Mouse (Mus musculus) embryonic facial prominence, embryonic 10.5 days (tissue): ENCODE measurements around the gene Scgn. TPM values are rescaled to one million over a fixed set of nuclear protein-coding genes. Genes with fewer than 3 reads are reported as not detected.

Experiments
- DNase-seq: peaks from one replicate; pipeline ENCODE4 v3.0.0-alpha.2; 2017; ENCODE audit warnings: low spot score
- H3K27ac ChIP-seq: fragments of 300-500 bp; sonication (generic); replicated peaks from 2 replicates; pipeline ENCODE4 v1.5.1; 2016; ENCODE audit warnings: mild to moderate bottlenecking
- H3K27me3 ChIP-seq: fragments of 300-500 bp; sonication (generic); replicated peaks from 2 replicates; pipeline ENCODE4 v1.6.1; 2016; ENCODE audit warnings: low read depth, mild to moderate bottlenecking; ENCODE audit not compliant: poor library complexity, severe bottlenecking
- H3K36me3 ChIP-seq: fragments of 300-500 bp; sonication (generic); replicated peaks from 2 replicates; pipeline ENCODE4 v1.6.1; 2016; ENCODE audit warnings: mild to moderate bottlenecking, moderate library complexity
- H3K4me1 ChIP-seq: fragments of 300-500 bp; sonication (generic); 2 replicates; pipeline ENCODE4 v1.6.1; 2016
- H3K4me3 ChIP-seq: fragments of 300-500 bp; sonication (generic); 2 replicates; pipeline ENCODE4 v1.5.1; 2016; ENCODE audit warnings: mild to moderate bottlenecking, moderate library complexity
- H3K9me3 ChIP-seq: fragments of 300-500 bp; sonication (generic); 2 replicates; pipeline ENCODE4 v1.6.1; 2016; ENCODE audit warnings: mild to moderate bottlenecking
- WGBS: fragments of 180-500 bp; shearing (Covaris S2); methylation state at CpG from one replicate; pipeline ENCODE4 v1.1.7; 2016; 5-methylcytosine and 5-hydroxymethylcytosine counted together
- polyA plus RNA-seq: library from polyadenylated mRNA; unstranded; fragments of >200 nt; fragmentation: Nextera tagmentation; extraction: Ambion mirVana; gene quantifications from 2 replicates; pipeline ENCODE4 v1.2.1, GENCODE M21; 2016

The Scgn gene
- 0.14 and 0.31 TPM in 2 replicates for polyA plus RNA-seq

DNA sequence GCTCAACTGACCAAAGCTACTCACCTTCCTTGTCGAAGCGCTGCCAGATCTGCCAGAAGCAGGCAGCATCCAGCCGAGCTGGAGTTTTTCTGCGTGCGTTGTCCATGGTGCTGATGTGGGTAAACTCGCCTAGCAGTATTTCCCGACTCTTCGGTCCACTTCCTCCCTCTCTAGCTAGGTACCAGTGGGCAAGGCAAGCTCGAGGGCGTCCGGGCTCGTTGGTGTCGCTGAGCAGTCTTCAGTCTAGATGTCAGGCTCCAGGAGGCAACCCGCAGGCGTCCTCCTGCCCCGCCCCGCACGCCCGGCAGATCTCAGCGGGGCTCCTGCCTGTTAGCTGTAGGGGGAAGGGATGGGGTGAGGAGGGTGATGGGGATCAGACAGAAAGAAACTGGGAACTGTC is at the start of gene Scgn:
Scgn (minus strand) TSS at position 287 of the 400 bp plus-strand sequence.
- H3K4me3 ChIP-seq = peak within 1 kb of the TSS; percentile 33
- H3K9me3 ChIP-seq = no peaks in the 10 kb centered on the region
- H3K27me3 ChIP-seq = peaks cover 40% of the 10 kb centered on the region
- peaks cover 7% of the 10 kb centered on the region for H3K4me1 ChIP-seq
- no peaks in the 10 kb centered on the region for H3K36me3 ChIP-seq
- DNase-seq = peak; percentile 84
- WGBS = under 1% methylated on average over 20 of the region's 20 CpGs
- H3K27ac ChIP-seq = no peak within 1 kb of the TSS

DNA sequence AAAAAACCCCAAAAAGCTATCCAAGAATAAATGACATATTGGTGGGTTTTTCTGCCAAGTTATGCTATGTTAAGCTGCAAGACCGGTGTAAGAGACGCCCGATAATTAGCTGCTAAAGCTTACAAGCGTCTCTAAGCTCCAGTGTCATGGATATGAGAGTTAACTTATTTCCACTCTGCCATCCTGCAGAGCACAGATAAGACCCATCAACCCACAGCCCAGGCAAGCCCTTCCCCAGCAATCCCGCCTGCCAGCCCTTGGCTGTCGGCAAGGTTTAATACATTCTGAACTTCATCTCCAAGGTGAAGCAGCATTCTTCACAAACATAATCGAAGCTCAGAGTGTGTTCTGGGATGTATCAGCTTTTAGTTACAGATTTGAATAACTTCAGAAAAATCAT is 49.2 kb upstream of the Scgn start:
- no peaks in the 10 kb centered on the region for H3K27me3 ChIP-seq
- no peaks in the 10 kb centered on the region for H3K9me3 ChIP-seq
- 91% methylated on average over 7 of the region's 7 CpGs for WGBS
- no peak for DNase-seq
- H3K4me1 ChIP-seq = peaks cover 7% of the 10 kb centered on the region
- no peak overlapping the region for H3K4me3 ChIP-seq
- H3K27ac ChIP-seq = no peak overlapping the region
- peaks cover 13% of the 10 kb centered on the region; the same call in 1 of the 2 replicates for H3K36me3 ChIP-seq

DNA sequence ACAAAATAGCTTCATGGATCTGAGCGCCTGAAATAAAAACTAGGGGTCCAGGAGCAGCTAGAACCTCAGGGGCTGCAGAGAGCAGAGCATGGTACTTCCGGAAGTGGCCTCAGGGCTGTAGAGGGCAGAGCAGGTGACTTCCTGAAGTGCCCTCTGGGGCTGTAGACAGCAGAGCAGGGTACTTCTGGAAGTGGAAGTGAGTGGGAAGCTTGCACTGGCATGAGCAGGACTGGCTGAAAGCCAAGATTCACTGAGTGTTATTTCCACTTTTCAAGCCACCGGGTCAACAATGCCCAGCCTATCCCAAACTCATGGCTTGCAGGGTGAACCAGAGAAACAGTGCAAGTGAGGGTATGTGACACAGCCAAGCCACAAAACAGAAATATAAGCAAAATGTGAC is 46.5 kb upstream of the Scgn start:
- Histone ChIP-seq H3K27ac (no peak overlapping the region), H3K27me3 (no peaks in the 10 kb centered on the region), H3K9me3 (no peaks in the 10 kb centered on the region), H3K36me3 (peaks cover 13% of the 10 kb centered on the region; the same call in 1 of the 2 replicates), H3K4me3 (no peak overlapping the region), H3K4me1 (peaks cover 7% of the 10 kb centered on the region)
- 84% methylated on average over 3 of the region's 3 CpGs for WGBS
- DNase-seq = no peak

DNA sequence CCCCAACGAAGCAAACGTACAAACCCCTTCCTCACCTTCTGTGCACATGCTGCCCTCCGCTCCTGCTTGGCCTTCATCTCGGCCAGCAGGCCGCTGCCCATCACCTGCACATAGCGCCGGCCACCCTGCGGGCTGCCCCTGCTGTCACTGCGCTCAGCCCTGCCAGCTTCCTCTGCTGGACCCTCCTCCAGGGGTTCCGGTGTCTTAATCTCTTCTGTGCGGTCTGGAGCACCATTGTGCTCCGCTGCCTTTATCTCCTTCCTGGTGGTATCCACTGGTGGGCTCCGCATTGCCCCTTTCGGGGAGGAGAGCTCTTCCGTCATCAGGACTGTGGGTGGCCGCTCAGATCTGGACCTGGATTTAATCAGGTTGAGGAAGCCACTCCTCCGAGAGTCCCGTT is 45.1 kb upstream of the Scgn start:
- WGBS = 75% methylated on average over 18 of the region's 18 CpGs
- 0 out of 2 replicates have a peak overlapping the region, but pooled peaks have one; percentile 16 for H3K4me3 ChIP-seq
- no peaks in the 10 kb centered on the region for H3K27me3 ChIP-seq
- no peaks in the 10 kb centered on the region for H3K9me3 ChIP-seq
- H3K4me1 ChIP-seq = peaks cover 7% of the 10 kb centered on the region
- peak; percentile 17 for DNase-seq
- no peak overlapping the region for H3K27ac ChIP-seq
- H3K36me3 ChIP-seq = peaks cover 6% of the 10 kb centered on the region; the same call in 1 of the 2 replicates

DNA sequence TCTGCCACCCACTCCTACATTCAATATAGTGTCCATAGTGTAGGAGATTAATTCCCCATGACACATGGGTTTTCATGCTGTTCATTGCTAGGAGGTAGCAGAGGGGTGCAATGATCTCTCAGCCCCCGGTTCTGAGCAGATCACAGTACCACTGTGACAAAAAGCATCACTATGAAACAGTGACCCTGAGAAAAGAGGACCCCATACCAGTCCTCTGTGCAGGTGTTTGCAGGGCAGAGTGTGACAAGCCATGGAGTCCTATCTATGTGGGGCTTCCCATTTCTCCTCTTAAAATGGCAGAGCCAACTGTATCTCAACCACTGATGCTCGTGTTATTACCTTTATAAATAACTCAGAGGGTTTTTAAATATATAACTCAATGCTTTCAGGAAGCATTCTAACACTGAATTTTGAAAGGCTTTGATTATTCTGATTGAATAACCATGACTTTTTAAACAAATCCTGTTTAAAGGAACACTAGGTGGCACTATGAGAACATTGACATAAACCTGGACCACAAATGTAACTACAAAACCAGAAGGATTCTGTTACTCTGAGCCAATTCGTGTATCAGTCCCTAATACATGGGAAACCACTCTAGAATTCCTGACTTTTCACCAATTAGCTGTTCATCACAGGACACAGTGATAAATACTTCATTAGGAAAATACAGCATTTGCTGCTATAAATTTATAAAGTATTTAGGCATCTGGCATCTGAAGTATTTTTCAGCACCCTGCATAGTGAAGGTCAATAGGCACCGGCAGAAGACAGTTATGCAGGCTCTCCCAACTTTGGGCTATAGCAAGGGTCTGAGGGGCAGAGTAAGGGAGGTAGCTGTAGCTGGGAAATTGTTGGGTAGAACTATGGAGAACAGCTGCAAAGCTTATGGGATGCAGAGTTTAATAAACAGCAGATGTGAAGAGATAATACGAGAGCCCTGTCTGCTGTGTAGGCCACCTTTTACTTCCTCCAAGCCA is 36.5 kb upstream of the Scgn start:
- H3K27me3 ChIP-seq = no peaks in the 10 kb centered on the region
- H3K4me3 ChIP-seq = no peak overlapping the region
- no peaks in the 10 kb centered on the region for H3K36me3 ChIP-seq
- H3K27ac ChIP-seq = no peak overlapping the region
- no peaks in the 10 kb centered on the region for H3K9me3 ChIP-seq
- H3K4me1 ChIP-seq = 0 out of 2 replicates have a peak, but pooled peaks cover 4% of the 10 kb centered on the region
- no peak for DNase-seq
- 67% methylated on average over 5 of the region's 5 CpGs for WGBS

DNA sequence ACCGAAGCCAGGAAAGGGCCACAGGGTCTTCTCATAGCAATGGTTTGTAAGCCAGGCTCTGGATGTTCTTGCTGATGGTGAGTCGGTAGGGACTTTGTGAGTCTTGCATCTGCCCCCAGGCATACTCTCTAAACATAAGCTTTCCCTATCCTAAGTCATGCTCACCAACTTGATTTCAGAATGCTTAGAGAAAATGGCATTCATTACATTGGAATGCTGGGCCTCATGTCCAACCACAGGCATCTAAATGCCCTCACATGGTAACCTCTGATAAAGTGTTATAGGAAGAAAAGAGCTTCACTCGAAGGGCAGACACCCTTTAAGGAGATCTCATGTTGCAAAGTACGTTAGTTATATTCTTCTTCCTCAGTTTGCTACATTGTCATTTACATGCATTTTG is 27.5 kb upstream of the Scgn start:
- no peaks in the 10 kb centered on the region for H3K4me1 ChIP-seq
- H3K9me3 ChIP-seq = no peaks in the 10 kb centered on the region
- no peak for DNase-seq
- H3K36me3 ChIP-seq = no peaks in the 10 kb centered on the region; the same call in 1 of the 2 replicates
- no peaks in the 10 kb centered on the region for H3K27me3 ChIP-seq
- H3K4me3 ChIP-seq = no peak overlapping the region
- H3K27ac ChIP-seq = no peak overlapping the region
- 83% methylated on average over 4 of the region's 4 CpGs for WGBS

DNA sequence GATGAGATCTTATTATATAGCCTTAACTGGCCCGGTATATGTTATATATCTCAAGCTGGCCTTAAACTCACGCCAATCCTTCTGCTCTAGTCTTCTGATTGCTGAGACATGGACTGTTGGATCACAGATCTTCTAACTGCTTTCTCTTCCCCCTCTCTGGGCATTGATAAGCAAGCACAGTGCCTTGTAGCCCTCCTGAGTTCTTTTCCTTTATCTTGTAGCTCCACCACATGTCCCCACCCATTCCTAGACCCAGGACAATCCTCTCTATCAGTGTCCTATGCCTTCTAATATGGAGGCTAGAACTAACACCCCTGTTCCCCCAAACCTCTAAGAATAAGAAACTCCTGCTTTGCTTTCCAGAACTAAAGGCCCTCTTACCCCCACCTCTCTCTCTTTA is 14.5 kb upstream of the Scgn start:
- H3K4me3 ChIP-seq = no peak overlapping the region
- H3K9me3 ChIP-seq = no peaks in the 10 kb centered on the region
- 83% methylated on average over 2 of the region's 2 CpGs for WGBS
- no peaks in the 10 kb centered on the region for H3K27me3 ChIP-seq
- no peak for DNase-seq
- no peak overlapping the region for H3K27ac ChIP-seq
- H3K4me1 ChIP-seq = no peaks in the 10 kb centered on the region
- no peaks in the 10 kb centered on the region for H3K36me3 ChIP-seq

DNA sequence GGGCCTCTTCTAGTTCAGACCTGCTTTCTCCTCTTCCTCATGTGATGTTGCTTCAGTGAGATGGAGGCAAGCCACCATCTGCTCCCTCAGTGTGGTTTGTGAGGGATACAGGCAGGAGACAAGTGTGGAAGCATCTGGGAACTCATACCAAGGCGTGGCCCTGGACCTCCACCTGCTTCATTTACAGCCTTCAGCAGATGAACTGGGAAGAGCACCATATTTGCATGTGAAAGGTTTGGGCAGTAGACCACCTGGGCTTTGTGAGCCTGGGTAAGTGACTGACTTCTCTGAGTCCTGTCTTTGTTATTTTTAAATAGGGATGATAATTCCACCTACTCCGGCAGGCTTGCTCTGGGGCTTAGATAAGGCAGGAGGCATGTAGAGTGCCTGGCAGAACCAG is 10.8 kb upstream of the Scgn start:
- Histone ChIP-seq H3K27me3 (no peaks in the 10 kb centered on the region), H3K9me3 (no peaks in the 10 kb centered on the region), H3K27ac (no peak overlapping the region), H3K4me1 (no peaks in the 10 kb centered on the region), H3K36me3 (no peaks in the 10 kb centered on the region), H3K4me3 (no peak overlapping the region)
- DNase-seq = no peak
- WGBS = 73% methylated on average over 2 of the region's 2 CpGs

- H3K27ac ChIP-seq = no peak overlapping the region
- no peaks in the 10 kb centered on the region for H3K27me3 ChIP-seq
Measured at GRCm38 (mm10) chr13:24001081-24001480, 10.1 kb upstream of the Scgn start.

GRCm38 (mm10) chr13:23998826-23999225 is 7.8 kb upstream of the Scgn start:
- Histone ChIP-seq H3K27ac (no peak overlapping the region), H3K36me3 (no peaks in the 10 kb centered on the region), H3K4me3 (no peak overlapping the region), H3K4me1 (no peaks in the 10 kb centered on the region), H3K9me3 (no peaks in the 10 kb centered on the region), H3K27me3 (peaks cover 10% of the 10 kb centered on the region)
- no peak for DNase-seq
- 80% methylated on average over 2 of the region's 2 CpGs for WGBS

More at GRCm38 (mm10) chr13:24001081-24001480, 10.1 kb upstream of the Scgn start:
- DNase-seq = no peak
- WGBS = 75% methylated on average over 2 of the region's 2 CpGs
- Histone ChIP-seq H3K9me3 (no peaks in the 10 kb centered on the region), H3K4me3 (no peak overlapping the region), H3K4me1 (no peaks in the 10 kb centered on the region), H3K36me3 (no peaks in the 10 kb centered on the region)

DNA sequence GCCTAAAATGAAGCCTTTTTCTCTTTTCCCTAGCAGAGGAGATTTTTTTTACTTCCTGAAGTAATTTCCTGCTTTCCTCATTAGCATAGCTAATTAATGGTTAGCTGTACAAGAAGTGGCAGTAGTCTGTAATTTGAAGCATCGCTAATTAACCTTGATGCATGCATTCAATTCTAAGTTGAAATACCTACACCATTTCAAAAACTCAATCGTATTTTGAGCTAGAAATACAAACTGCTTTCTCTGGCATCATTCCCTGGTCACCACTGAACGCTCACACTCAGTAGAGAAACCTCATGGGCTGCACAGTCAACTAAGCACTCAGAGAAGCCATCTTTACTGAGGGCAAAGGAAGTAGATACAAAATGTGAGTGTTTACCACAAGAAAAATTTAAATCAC is 3.7 kb upstream of the Scgn start:
- no peak for DNase-seq
- Histone ChIP-seq H3K27ac (no peak overlapping the region), H3K9me3 (no peaks in the 10 kb centered on the region), H3K4me3 (no peak overlapping the region), H3K36me3 (no peaks in the 10 kb centered on the region), H3K4me1 (peaks cover 7% of the 10 kb centered on the region), H3K27me3 (peaks cover 40% of the 10 kb centered on the region)
- 68% methylated on average over 3 of the region's 3 CpGs for whole genome bisulfite sequencing

GRCm38 (mm10) chr13:23994024-23994423 is 3.0 kb upstream of the Scgn start:
- DNase-seq = peak; percentile 11
- Histone ChIP-seq H3K27me3 (peaks cover 40% of the 10 kb centered on the region), H3K36me3 (no peaks in the 10 kb centered on the region), H3K9me3 (no peaks in the 10 kb centered on the region), H3K4me3 (no peak overlapping the region), H3K4me1 (peaks cover 7% of the 10 kb centered on the region), H3K27ac (no peak overlapping the region)
- 13% methylated on average over 9 of the region's 9 CpGs for WGBS

DNA sequence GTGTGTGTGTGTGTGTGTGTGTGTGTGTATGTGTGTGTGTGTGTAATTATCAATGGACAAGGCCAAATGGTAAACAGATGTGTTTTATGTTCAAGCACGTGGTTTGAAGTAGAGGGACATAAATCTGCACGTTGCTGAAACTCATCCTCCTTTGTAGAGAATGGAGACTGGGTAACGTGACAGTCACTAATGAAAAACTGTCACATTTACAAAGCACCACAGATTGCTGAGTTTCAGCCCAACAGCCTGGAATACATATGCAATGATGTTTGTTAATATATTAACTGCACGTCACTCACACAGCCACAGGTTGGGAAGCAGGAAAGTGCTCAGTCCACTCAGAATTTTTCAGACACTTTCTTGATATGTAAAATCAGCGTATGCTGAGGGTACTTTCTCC is 563 bp downstream of the Scgn start:
- H3K4me3 ChIP-seq = no peak overlapping the region
- H3K9me3 ChIP-seq = no peaks in the 10 kb centered on the region
- no peak for DNase-seq
- no peak overlapping the region for H3K27ac ChIP-seq
- H3K36me3 ChIP-seq = no peaks in the 10 kb centered on the region
- H3K27me3 ChIP-seq = peaks cover 40% of the 10 kb centered on the region
- peaks cover 7% of the 10 kb centered on the region for H3K4me1 ChIP-seq
- WGBS = 37% methylated on average over 5 of the region's 5 CpGs
